Mouse (Mus musculus): ENCODE measurements around the gene Stx2.
A peak's percentile ranks its signal among the peaks of the same experiment; 100 is the strongest.
"Not testable (repeated sequence)": the region's sequence is repeated elsewhere in the genome, so short reads cannot be mapped to it uniquely, and the experiment has no call there.

The Stx2 gene

GRCm38 (mm10) chr5:129009577-129009976, 1.2 kb upstream of the Stx2 start:
- no peak for DNase-seq (ENCODE audit: low spot score in 2 of 2)

GRCm38 (mm10) chr5:129008008-129008407, 366 bp downstream of the Stx2 start:
- DNase-seq (ENCODE audit: low spot score in 2 of 2) = no peak

GRCm38 (mm10) chr5:129007105-129007957, 1.0 kb downstream of the Stx2 start:
- DNase-seq (ENCODE audit: low spot score in 2 of 2) = peak in 1 of 2 experiments; percentile 8

GRCm38 (mm10) chr5:129006031-129006788, 2.2 kb downstream of the Stx2 start:
- DNase-seq (ENCODE audit: low spot score in 2 of 2) = peak in 1 of 2 experiments; percentile 27

- peak; percentile 41 to 48 for DNase-seq (ENCODE audit: low spot score in 2 of 2)
These were observed 3.0 kb downstream of the Stx2 start for GRCm38 (mm10) chr5:129005416-129005815.

- DNase-seq (ENCODE audit: low spot score in 2 of 2) = peak; percentile 48 to 72
These were observed 5.8 kb downstream of the Stx2 start for GRCm38 (mm10) chr5:129002571-129003011.

- peak; percentile 24 to 37 for DNase-seq (ENCODE audit: low spot score in 2 of 2)
These were observed 7.5 kb downstream of the Stx2 start for GRCm38 (mm10) chr5:129000706-129001468.

- no peak for DNase-seq (ENCODE audit: low spot score in 2 of 2)
These were observed 21.0 kb downstream of the Stx2 start for GRCm38 (mm10) chr5:128987141-128987954.

- DNase-seq (ENCODE audit: low spot score in 2 of 2) = no peak
These were observed 22.4 kb downstream of the Stx2 start for GRCm38 (mm10) chr5:128985946-128986345.

GRCm38 (mm10) chr5:128984536-128984935, 23.8 kb downstream of the Stx2 start:
- no peak for DNase-seq (ENCODE audit: low spot score in 2 of 2)

GRCm38 (mm10) chr5:128981607-128982006, 26.8 kb downstream of the Stx2 start:
- DNase-seq (ENCODE audit: low spot score in 2 of 2) = peak; percentile 25 to 31

GRCm38 (mm10) chr5:128980857-128981256, 27.5 kb downstream of the Stx2 start:
- DNase-seq (ENCODE audit: low spot score in 2 of 2) = no peak

GRCm38 (mm10) chr5:128978957-128979356, 29.4 kb downstream of the Stx2 start:
- no peak for DNase-seq (ENCODE audit: low spot score in 2 of 2)

GRCm38 (mm10) chr5:128977466-128977865, 30.9 kb downstream of the Stx2 start:
- DNase-seq (ENCODE audit: low spot score in 2 of 2) = not testable (repeated sequence)

- no peak for DNase-seq (ENCODE audit: low spot score in 2 of 2)
These were observed 32.1 kb downstream of the Stx2 start for GRCm38 (mm10) chr5:128976266-128976665.

- peak in 1 of 2 experiments; percentile 35 for DNase-seq (ENCODE audit: low spot score in 2 of 2)
These were observed 37.1 kb downstream of the Stx2 start for GRCm38 (mm10) chr5:128971298-128971697.

- DNase-seq (ENCODE audit: low spot score in 2 of 2) = no peak
These were observed 37.5 kb downstream of the Stx2 start for GRCm38 (mm10) chr5:128970878-128971277.

GRCm38 (mm10) chr5:128964353-128964752, 44.0 kb downstream of the Stx2 start:
- DNase-seq (ENCODE audit: low spot score in 2 of 2) = no peak

GRCm38 (mm10) chr5:128958916-128959315, 49.5 kb downstream of the Stx2 start:
- no peak for DNase-seq (ENCODE audit: low spot score in 2 of 2)

GRCm38 (mm10) chr5:128954371-128954770, 54.0 kb downstream of the Stx2 start:
- not testable (repeated sequence) for DNase-seq (ENCODE audit: low spot score in 2 of 2)
